ENCODE assay signal across 9 mouse cellular contexts in genomic region chr7:101821571-101822501, GRCm38 (mm10). TPM values are rescaled to one million over a fixed set of nuclear protein-coding genes. Genes with fewer than 3 reads are reported as not detected.
DNase-seq lines count a peak whose midpoint lies in the region; ATAC-seq lines count a peak whose summit lies in the region.
"Had no signal": no experiment of that assay in that cellular context is flagged by ENCODE, and none has a peak within 500 bp of the region (broad histone marks: within the 10 kb centered on the region; RNA-seq: fewer than 3 reads in every experiment).

No protein-coding gene starts in this region.

- WGBS in forebrain, embryonic 11.5 days: under 1% methylated on average over 68 of the region's 71 CpGs
- under 1% methylated on average over 64 of the region's 71 CpGs for WGBS in stomach, embryonic 14.5 days

- peak; percentile 42 to 52 for DNase-seq in B cell, adult 2 months
- peak; percentile 82 for DNase-seq in Muller cell, postnatal 12 days (ENCODE audit: inconsistent ontology term)
- DNase-seq in forebrain, embryonic 11.5 days (ENCODE audit: low spot score): peak; percentile 84
- peak; percentile 61 for DNase-seq in heart, postnatal 25 days (ENCODE audit: low spot score)
- peak; percentile 47 to 76 for DNase-seq in kidney, postnatal 25 days
- DNase-seq in spleen, postnatal 10 days (ENCODE audit: low spot score in 2 of 2): no peak

- H3K9ac ChIP-seq in forebrain, embryonic 11.5 days (ENCODE audit: low read length): peak overlapping the region; percentile 66
- peak overlapping the region; percentile 45; the same call in 1 of the 2 replicates for H3K9ac ChIP-seq in stomach, embryonic 14.5 days (replicated peaks; ENCODE audit: low read depth, low read length)

- peaks cover 58% of the 10 kb centered on the region for H3K27me3 ChIP-seq in forebrain, embryonic 11.5 days (ENCODE audit: control insufficient read depth, insufficient read depth, low read length)
- H3K27me3 ChIP-seq in stomach, embryonic 14.5 days (ENCODE audit: control insufficient read depth, insufficient read depth, low read length): peaks cover 46% of the 10 kb centered on the region

- peaks cover 6% of the 10 kb centered on the region; the same call in 1 of the 2 replicates for H3K36me3 ChIP-seq in forebrain, embryonic 11.5 days (ENCODE audit: control insufficient read depth, insufficient read depth, low read length)
- H3K36me3 ChIP-seq in stomach, embryonic 14.5 days (ENCODE audit: control insufficient read depth, insufficient read depth, low read length): peaks cover 26% of the 10 kb centered on the region

- peaks cover 24% of the 10 kb centered on the region for H3K4me1 ChIP-seq in forebrain, embryonic 11.5 days (replicated peaks; ENCODE audit: control insufficient read depth, insufficient read depth, low read length)
- H3K4me1 ChIP-seq in stomach, embryonic 14.5 days (ENCODE audit: control insufficient read depth, insufficient read depth, low read length): peaks cover 11% of the 10 kb centered on the region; the same call in 1 of the 2 replicates

- peak overlapping the region; percentile 84 for H3K4me2 ChIP-seq in forebrain, embryonic 11.5 days (ENCODE audit: low read depth, low read length, severe bottlenecking)
- peak overlapping the region; percentile 91 for H3K4me2 ChIP-seq in stomach, embryonic 14.5 days (replicated peaks; ENCODE audit: low read depth, low read length)

- ATAC-seq in forebrain, embryonic 11.5 days (replicated peaks; ENCODE audit: low FRiP score): peak; percentile 80
- ATAC-seq in megakaryocyte, adult 5-6 weeks (ENCODE audit: poor library complexity, severe bottlenecking): peak; percentile 25
- peak; percentile 88 for ATAC-seq in stomach, embryonic 14.5 days (ENCODE audit: insufficient number of reproducible peaks, insufficient read depth, low FRiP score, low read depth)

- intact Hi-C loops in heart, postnatal 25 days (cut with DNase I): loop anchor here (2.0 kb wide), 1 partner anchor 15 kb away; no protein-coding TSS in a partner anchor

- H3K4me3 ChIP-seq in forebrain, embryonic 11.5 days (ENCODE audit: low read depth, low read length): peak overlapping the region; percentile 38
- peak overlapping the region; percentile 42 for H3K4me3 ChIP-seq in stomach, embryonic 14.5 days (ENCODE audit: low read depth, low read length)

- peak overlapping the region; percentile 31; the same call in 1 of the 2 replicates for H3K27ac ChIP-seq in forebrain, embryonic 11.5 days (ENCODE audit: low read depth, low read length)
- H3K27ac ChIP-seq in stomach, embryonic 14.5 days (ENCODE audit: low read length): peak overlapping the region; percentile 69

- H3K9me3 ChIP-seq in forebrain, embryonic 11.5 days (ENCODE audit: control insufficient read depth, low read length): no peaks in the 10 kb centered on the region
- H3K9me3 ChIP-seq in stomach, embryonic 14.5 days (ENCODE audit: control insufficient read depth, low read depth, low read length): no peaks in the 10 kb centered on the region

RNA-seq across cellular contexts. Expression of gene Phox2a, which starts 3.7 kb away (rescaled TPM):
- 0.12 and 0.44 TPM in 2 replicates for polyA plus RNA-seq in forebrain, embryonic 11.5 days (2014; fragmentation: Nextera tagmentation; extraction: Ambion mirVana)
- under 1 TPM; 0.26 to 0.42 TPM for total RNA-seq in heart, postnatal 25 days (2021)
- not detected in 2 replicates for total RNA-seq in megakaryocyte, adult 5-6 weeks (2015)
- not detected in 2 replicates for total RNA-seq in megakaryocyte, adult 5-6 weeks (2017)
- polyA plus RNA-seq in stomach, embryonic 14.5 days (2014; fragmentation: Nextera tagmentation; extraction: Ambion mirVana): 9.9 and 11.9 TPM in 2 replicates
- total RNA-seq: neutrophil, adult 5-6 weeks had no signal

RNA-seq across cellular contexts. Expression of gene Inppl1, which starts 16.2 kb away (rescaled TPM):
- 46.0 and 46.3 TPM in 2 replicates for polyA plus RNA-seq in forebrain, embryonic 11.5 days (2014; fragmentation: Nextera tagmentation; extraction: Ambion mirVana)
- 100 to 1,000 TPM; 145 to 148 TPM for total RNA-seq in heart, postnatal 25 days (2021)
- total RNA-seq in megakaryocyte, adult 5-6 weeks (2015): 12.2 and 12.4 TPM in 2 replicates
- 18.2 and 52.7 TPM in 2 replicates for total RNA-seq in megakaryocyte, adult 5-6 weeks (2017)
- 20.5 and 21.6 TPM in 2 replicates for polyA plus RNA-seq in stomach, embryonic 14.5 days (2014; fragmentation: Nextera tagmentation; extraction: Ambion mirVana)

RNA-seq across cellular contexts. Expression of gene Folr2, which starts 35.2 kb away (rescaled TPM):
- 0.94 and 1.1 TPM in 2 replicates for polyA plus RNA-seq in forebrain, embryonic 11.5 days (2014; fragmentation: Nextera tagmentation; extraction: Ambion mirVana)
- 1 to 10 TPM; 5.5 to 6.8 TPM for total RNA-seq in heart, postnatal 25 days (2021)
- total RNA-seq in megakaryocyte, adult 5-6 weeks (2015): 0.96 TPM in 1 of 2 replicates, not detected in the other
- not detected in 2 replicates for total RNA-seq in megakaryocyte, adult 5-6 weeks (2017)
- 1.6 and 3.4 TPM in 2 replicates for polyA plus RNA-seq in stomach, embryonic 14.5 days (2014; fragmentation: Nextera tagmentation; extraction: Ambion mirVana)
- total RNA-seq: neutrophil, adult 5-6 weeks had no signal

RNA-seq across cellular contexts. Expression of gene Anapc15, which starts 41.7 kb away (rescaled TPM):
- polyA plus RNA-seq in forebrain, embryonic 11.5 days (2014; fragmentation: Nextera tagmentation; extraction: Ambion mirVana): 102 and 103 TPM in 2 replicates
- 10 to 100 TPM; 16.5 to 17.9 TPM for total RNA-seq in heart, postnatal 25 days (2021)
- 57.1 and 70.8 TPM in 2 replicates for total RNA-seq in megakaryocyte, adult 5-6 weeks (2015)
- 69.3 and 94.9 TPM in 2 replicates for total RNA-seq in megakaryocyte, adult 5-6 weeks (2017)
- polyA plus RNA-seq in stomach, embryonic 14.5 days (2014; fragmentation: Nextera tagmentation; extraction: Ambion mirVana): 72.0 and 74.3 TPM in 2 replicates

RNA-seq across cellular contexts. Expression of gene Folr1, which starts 48.8 kb away (rescaled TPM):
- polyA plus RNA-seq in forebrain, embryonic 11.5 days (2014; fragmentation: Nextera tagmentation; extraction: Ambion mirVana): 10.5 and 11.4 TPM in 2 replicates
- under 1 TPM; 0.26 to 0.59 TPM for total RNA-seq in heart, postnatal 25 days (2021)
- total RNA-seq in megakaryocyte, adult 5-6 weeks (2015): 0.62 TPM in 1 of 2 replicates, not detected in the other
- total RNA-seq in megakaryocyte, adult 5-6 weeks (2017): 0.62 TPM in 1 of 2 replicates, not detected in the other
- 1.1 and 1.9 TPM in 2 replicates for polyA plus RNA-seq in stomach, embryonic 14.5 days (2014; fragmentation: Nextera tagmentation; extraction: Ambion mirVana)

Comparison
In these comparisons a context has a peak if more than half of its experiments do, and no peak if none do; other contexts are left out.
1. DNase-seq: peak in B cell, adult 2 months (2 of 2), Muller cell, postnatal 12 days (single experiment), forebrain, embryonic 11.5 days (single experiment), heart, postnatal 25 days (single experiment) and kidney, postnatal 25 days (2 of 2); none in spleen, postnatal 10 days (0 of 2).
2. ATAC-seq: peak in every context shown above with its lines; median percentile 88 in stomach, embryonic 14.5 days; 80 in forebrain, embryonic 11.5 days; 25 in megakaryocyte, adult 5-6 weeks.